Mouse (Mus musculus) frontal cortex, adult 2 months (tissue): ENCODE results near the gene Oaz3. TPM values are rescaled to one million over a fixed set of nuclear protein-coding genes. Genes with fewer than 3 reads are reported as not detected.

Experiments used
- DNase-seq, 2 experiments: peaks; one replicate each; pipeline ENCODE4 v3.0.0; 2022; ENCODE audit warnings: low spot score in 1 of 2; ENCODE audit errors: extremely low spot score in 1 of 2
- polyA plus RNA-seq: library from polyadenylated mRNA; depleted of rRNA; stranded (reverse); fragments of >200 nt; gene quantifications from 2 replicates; pipeline ENCODE4 v1.2.3, GENCODE M21; 2012; rRNA removed

Oaz3 gene
- polyA plus RNA-seq: 0.19 and 0.28 TPM in 2 replicates

DNA sequence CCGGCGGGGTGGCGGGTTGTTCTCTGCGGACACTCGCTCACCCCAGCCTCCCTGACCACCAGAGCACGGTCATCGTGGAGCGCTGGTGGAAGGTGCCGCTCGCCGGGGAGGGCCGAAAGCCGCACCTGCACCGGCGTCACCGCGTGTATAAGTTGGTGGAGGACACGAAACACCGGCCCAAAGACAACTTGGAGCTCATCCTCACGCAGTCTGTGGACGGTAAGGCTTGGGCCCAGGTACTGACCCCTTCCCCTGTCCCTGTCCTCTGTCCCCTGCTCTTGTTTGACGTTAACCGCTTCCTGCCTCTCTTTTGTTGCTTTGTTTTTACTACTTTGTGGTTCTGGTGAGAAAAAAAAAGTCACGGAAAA lies at the start of gene Oaz3:
Gene Oaz3 (minus strand): TSS at position 319 of the 368 bp plus-strand sequence.
- DNase-seq: no peak

DNA sequence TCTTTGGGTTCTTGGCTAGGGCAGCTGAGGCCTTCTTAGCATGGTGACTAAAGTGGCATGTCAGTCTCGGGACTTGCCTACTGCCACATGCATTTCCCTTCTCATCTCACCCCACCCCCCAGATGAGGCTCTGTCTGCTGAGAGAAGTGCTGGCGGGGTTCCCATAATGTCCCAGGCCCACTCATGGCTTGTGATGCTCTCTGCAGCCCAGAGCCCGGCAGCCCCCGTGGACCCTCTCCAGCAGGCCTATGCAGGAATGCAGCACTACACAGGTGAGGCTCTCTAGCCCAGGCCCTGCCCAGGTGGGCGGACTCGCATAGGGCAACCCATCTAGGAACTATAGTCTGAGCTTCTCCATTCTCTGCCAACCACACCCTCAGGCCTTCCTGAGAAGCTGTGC lies 43.9 kb upstream of the Oaz3 start:
- DNase-seq: no peak

DNA sequence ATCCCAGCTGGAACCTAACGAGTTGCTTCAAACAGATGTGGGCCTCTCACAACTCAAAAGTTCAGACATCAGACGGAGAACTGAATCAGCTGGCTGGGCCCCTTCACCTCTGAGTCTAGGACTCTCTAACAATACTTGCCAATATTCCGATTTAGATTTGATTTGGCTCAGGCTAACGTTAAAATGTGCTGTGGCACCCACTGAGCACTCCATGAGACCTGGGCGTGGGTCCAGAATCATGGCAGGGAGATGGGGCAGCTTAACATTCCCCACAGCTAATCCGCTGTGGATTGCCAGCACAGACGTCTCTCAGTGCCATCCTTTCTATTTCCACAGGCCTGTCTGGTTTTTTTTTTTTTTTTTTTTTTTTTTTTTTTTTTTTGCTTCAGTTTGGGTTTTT lies 42.2 kb upstream of the Oaz3 start:
- DNase-seq: no peak

DNA sequence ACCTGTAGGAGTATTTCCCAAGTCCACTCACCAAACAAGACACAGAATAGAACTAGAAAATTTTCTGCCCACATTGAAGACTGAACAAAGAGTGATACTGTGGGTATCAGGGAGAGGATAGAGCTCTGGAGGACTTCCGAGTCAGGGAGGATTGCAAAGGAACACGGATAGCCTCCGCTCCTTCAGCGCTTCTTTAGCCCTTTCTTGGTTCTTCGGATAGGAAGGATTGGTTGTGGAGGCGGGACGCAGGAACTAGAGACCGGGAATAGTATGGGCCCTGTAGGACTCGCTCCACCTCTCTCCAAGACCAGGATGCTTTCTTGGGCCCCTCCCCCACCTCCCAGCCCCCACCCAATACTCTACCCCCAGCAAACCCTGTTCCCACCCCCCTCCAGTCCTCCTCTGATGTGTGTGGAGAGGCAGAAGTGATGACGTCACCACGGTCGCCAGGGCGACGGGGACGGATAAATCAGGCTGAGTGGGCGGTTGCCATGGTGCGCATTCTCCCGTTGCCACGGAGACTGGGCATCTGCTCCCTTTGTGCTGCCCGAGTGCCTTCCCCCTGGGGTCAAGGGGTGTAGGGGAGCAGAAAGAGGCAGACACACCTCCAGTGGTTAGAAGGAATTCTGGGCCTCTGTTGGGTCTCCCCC lies 40.2 kb upstream of the Oaz3 start:
- peak; percentile 96 to 98 for DNase-seq

DNA sequence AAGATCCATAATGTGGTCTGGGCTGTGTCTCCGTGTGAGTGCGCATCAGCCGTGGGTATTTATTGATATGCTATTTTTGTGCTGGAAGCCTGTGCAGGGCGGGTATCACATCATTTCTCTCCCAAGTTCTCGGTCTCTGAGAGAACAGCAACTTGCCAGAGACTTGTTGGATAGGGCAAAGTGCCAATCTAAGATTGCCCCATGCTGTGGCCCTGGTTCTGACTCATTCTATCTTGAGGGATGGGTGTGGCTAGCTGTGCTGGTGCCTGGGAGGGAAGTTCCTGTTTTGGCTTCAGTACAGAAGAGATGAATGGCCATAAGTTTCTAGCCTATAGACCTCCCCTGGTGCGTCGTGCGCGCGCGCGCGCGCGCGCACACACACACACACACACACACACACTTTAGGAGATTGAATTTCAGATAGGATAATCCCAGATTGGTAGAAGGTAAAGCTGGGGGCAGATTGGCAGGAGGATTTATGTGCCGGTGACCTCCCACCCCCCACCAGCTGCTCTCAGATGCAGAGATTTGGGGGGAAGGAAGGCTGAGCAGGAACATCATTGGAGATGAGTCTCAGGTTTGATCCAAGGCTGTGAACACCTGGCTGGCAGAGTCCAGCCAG lies 39.2 kb upstream of the Oaz3 start:
- DNase-seq: no peak

DNA sequence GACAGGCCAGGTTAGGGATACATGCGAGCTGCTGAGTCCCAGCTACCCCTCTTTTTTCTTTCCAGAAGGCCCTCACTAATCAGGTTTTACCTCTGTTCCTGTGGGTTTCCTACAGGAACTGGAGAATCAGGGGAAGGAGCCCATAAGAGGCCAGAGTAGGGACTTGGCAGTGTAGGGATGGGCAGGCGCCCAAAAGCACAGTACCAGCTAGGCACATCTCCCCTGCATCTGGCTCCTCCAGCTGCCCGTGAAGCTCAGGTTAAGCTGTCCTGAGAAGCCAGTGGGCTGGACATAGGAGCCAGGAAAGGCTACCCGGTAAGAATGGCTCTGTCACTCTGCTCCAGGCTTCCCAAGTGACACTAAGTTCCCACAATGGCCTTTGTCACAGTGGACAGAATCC lies 37.7 kb upstream of the Oaz3 start:
- DNase-seq: no peak

DNA sequence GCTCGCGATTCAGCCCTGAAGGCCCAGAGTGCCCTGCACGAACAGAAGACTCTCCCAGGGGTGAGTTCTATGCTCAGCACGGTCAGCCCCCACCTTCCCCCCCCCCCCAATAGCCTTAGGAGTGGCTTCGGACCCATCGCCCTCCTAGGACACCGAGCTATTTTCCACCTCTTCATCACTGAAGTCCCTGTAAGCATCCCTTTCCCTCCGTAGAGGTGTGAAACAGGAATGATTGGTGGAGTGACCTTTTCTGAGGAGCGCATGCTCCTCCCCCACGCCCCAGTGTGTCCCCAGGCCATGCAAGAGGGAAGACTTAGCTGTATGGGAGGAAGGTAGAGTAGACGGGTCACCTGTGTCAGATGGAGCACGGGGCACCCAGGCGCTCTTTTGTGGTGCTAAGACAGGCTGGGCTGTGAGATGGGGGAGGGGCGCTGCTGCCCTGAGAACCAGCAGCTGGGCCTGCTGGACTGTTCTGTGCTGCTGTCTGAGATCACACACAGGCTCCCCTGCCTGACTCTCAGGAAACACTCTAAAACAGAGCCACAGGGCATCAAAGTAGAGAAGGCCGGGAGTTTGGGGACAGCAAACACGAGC lies 36.7 kb upstream of the Oaz3 start, which contains the start of gene Riiad1:
Gene Riiad1 (minus strand): TSS at position 51 of the 594 bp plus-strand sequence.
- DNase-seq: no peak

DNA sequence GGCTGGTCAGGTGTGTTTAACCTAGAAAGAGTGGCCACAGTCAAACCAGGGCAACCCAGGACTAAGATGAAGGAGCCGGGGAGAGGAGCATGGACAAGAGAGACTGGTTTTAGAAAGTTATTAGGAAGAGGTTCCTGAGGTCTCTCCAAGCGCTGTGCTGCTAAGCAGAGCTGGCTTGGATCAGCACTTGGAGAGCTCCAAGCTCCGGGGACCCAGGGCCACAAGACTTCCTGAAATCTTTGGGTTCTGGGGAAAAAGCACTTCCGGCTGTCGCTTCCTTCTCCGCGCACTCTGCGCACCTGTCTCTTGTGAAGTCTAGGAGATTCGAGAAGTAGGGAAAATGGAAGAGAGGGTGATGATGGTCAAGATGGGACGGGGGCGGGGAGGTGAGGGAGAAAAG lies 35.8 kb upstream of the Oaz3 start:
- no peak for DNase-seq

DNA sequence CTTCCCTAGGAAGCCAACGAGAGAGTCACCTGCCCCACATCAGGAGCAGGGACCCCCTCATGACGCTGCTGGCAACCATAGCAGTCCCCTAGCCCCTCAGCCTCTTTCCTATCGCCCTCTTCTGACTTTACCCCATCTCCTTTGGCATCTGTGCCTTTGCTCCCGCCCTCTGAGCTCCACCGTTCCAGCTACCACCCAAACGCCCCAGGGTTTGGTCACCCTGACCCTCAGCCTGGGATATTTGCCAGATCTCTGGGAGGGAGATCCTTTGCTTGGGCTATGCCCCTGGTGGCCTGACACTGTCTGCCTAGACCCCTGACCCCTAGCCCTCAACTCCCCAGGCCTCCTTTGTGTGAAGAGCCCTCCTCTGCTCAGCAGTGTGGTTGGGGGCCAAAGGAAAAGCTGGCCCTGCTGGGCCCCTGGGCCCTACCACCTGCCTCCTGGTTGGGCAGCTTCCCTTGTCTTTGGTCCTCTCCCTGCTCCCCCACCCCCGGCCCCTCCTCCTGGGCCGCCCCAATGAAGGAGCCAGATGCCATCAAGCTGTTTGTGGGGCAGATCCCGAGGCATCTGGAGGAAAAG lies 35.0 kb upstream of the Oaz3 start:
- DNase-seq: no peak

DNA sequence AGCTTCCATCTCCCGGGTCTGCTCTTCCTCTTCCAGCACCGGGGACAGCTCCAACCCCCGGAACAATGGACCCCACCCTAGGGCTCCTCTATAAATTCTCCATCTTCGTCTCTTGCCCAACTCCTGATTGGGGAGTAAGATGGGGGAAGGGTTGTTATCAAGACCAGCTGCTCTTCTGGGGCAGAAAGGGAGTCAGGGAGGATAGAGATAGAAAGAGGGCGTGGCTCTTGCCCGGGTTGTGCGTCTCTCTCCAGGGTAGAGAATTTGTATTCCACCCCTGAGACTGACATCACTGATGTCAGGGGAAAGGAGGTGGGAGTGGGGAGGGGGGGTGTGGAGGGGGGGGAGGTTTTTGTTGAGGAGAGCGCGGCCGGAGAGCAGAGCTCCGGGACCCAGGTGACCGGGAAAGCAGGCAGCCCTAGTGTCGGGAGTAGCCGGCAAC lies 34.3 kb upstream of the Oaz3 start, which contains the start of gene Celf3:
Gene Celf3 (plus strand): TSS at position 315 of the 442 bp plus-strand sequence.
- peak; percentile 73 to 88 for DNase-seq

DNA sequence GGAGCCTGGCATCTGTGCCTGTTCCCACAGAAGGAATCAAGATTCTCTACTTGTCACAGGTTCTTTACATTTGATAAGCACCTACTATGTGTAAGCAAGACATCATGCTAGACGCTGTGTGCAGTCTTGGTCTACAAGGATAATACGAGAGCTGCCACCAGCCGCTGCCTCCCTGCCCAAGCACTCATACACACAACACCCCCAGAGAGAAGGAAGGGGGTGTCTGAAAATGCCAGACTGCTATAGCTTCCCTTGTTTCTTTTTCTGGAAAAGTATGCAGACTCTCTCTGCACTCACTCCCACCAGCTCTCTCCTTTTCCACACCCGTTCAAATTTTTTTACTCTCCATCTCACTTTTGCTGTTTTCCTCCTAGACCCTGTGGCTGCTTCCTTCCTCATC lies 33.7 kb upstream of the Oaz3 start:
- DNase-seq: peak; percentile 79

DNA sequence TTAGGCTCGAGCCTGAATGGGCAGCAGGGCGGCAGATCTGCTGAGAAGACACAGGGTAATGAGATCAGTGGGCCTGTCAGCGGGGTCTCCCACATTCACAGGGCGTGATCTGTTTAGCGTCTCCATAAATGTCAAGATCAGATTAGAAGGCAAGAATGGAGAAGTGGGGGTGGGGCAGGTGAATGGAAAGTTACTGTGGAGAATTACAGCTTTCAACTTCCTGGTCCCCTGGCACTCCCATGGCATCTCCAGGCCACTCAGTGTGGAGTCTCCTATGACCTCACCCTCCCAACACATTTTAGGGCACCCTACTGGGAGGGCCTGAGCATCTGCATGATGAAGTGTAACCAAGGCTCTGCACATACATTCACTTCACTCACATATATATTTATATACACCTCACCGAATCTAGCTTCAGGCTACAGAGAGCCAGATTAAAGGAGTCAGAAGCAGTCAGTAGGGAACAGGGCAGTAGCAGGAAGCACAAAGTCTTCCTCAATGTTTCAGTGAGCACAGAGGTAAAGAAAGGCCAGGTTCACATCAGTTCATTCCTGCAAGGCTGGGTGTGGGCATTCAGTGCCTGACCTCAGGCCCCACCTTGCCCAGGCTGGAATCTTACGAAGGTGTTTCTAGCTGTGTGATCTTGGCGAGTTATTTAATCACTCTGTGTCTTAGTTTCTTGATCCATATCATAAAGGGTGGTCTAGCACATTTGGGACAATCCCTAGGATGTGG lies 32.8 kb upstream of the Oaz3 start:
- DNase-seq: no peak

DNA sequence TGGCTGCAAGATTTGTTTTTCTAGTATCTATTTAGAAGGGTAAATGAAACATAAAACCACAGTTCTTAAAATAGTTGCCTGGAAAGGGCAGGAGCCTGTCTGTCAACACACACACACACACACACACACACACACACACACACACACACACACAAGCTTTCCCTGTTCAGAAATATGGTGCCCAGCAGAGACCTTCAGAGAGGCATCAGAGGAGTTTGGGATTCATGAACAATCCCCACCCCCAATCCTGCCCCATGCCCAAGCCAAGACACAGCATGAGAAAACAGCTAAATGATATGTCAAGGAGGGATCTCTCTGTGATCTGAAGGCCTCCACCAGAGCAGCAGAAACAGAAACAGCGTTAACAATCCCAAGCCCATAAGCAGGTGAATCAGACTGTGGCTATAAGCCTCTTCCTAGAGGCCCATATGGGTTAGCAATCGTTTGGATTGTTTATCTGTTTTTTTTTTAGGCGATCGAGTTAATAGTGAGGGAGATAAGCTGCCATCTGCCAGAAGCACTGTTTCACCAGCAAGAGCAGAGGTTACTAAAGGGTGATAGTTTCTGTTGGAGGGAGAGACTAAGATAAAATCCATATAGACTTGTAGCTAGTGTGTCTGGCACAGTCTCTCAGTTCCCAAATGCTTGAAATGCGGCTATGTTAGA lies 30.0 kb upstream of the Oaz3 start:
- DNase-seq: no peak

DNA sequence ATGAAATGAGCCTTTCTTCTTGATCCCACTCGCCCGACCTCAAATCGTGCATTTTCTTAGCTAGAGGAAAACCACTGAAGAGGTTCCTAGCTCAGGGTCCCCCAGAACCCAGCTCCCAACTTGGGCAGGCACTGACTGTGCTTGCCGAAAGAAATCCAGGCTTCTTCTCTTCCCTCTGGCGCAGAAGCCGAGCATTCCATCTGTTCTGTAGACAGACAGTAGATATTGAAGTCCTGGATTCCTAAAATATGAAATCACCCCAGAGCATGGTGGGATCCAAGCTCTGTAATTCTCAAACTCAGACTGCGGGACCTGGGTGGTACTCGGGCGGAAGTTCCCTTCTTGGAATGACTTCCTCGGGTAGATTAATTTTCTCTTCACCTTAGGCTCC lies 29.4 kb upstream of the Oaz3 start:
- DNase-seq: no peak

DNA sequence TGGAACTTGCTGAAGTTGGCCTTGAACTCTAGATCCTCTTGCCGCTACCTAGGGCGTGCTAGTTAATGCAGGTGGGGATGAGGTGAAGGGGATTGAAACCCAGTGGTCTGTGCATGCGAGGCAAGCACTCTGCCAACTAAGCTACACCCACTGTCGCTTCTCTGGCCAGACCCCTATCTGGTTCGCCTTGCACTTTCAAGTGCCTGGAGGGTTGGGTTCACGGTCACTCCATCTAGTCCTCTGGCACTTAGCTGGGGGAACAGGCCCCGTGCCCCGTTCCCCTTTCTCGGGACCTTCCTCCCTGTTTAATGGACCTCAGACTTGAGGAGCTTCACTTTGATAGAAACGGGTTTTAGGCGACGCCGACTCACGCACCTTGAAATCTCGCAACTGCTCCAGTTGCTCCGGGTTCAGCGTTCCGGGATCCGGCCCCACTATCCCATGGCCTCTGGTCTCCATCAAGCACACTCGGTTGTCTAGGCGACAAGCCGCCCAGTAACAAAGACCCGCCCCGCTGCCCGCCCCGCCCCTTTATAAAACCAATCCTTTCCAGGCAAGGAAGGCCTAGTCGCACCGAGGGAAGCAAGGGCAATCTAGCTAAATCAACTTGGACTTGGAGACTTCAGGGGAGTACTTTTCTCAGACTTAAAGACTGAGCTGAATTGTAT lies 28.9 kb upstream of the Oaz3 start:
- no peak for DNase-seq

DNA sequence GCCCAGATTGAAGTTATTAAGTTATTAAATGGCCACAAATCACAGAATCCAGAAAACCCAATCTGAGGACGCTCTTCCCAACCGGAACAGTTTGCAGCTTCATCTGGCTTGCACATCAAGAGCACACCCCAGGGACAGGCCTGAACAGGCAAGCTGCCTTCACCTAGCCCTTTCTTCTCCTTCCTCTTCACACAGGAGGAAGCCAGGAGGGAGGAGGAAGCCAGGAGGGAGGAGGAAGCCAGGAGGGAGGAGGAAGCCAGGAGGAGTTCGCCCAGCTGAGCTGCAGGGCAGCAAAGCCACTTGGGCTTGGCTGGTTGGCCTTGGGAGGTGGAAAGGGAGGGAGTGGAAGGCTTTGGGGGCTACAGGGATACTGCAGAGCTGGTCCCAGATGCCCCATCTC lies 25.2 kb upstream of the Oaz3 start:
- DNase-seq: no peak

DNA sequence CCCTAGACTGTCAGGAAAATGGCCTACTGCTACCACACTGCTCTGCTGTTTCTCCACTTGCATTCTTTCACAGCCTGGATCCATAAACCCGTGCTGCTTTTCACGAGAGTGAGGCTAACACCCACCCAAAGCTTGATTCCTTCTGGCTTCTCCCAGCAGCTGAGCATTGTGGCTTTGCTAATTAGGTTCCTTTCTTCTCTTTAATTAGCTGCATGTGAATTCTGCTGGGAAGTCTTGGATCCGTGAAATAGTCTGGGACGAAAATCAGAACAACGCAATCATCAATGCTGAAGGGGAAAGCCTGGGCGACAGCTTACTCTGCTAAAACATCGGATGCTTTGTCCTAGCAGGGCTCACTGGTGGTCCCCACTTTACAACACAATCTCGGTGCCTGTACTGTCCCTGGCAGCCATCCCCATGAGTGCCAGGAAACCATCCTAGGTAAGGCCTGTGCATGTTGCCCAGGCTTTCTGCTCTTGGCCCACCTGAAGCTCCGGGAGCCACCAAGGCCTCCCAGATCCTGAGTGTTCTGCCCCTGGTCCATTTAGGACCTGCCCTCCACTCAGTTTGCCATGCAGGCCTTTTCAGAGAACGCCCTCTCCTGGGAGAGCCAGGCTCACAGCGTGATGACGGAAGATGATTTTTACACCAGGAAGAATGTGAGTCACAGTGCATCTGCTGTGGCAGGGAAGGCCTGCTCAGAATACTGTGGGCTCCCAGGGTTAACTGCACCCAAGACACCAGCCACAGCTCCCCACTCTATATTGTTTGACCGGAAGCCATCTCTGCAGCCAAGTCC lies 22.1 kb upstream of the Oaz3 start:
- peak; percentile 66 to 83 for DNase-seq

DNA sequence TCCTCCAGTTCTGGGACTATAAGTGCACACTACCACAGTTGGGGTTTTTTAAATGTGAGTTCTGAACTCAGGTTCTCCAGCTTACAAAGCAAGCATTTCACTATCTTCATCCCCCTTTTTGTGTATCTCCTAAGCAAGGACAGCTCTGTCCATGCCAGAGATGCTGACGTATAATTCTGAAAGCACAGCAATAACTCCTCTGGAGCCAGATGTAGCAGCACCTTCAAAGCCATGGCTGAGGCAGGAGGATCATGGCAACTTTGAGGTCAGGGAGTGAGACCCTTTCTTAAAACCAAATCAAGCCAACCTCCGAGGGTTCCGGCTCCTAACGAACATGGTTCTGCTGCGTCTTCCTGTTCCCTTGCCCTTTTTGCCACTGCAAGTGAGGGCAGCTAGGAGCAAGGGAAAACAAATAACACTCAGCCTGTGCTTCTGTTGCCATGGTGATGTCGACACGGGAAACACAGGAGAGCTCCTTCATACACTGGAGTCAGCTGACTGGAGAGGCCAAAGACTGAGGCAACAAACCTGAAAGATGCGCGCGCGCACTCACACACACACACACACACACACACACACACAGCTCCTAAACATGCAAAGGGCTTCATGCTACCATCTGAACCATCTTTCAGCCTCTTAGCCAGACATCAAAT lies 20.3 kb upstream of the Oaz3 start:
- no peak for DNase-seq

DNA sequence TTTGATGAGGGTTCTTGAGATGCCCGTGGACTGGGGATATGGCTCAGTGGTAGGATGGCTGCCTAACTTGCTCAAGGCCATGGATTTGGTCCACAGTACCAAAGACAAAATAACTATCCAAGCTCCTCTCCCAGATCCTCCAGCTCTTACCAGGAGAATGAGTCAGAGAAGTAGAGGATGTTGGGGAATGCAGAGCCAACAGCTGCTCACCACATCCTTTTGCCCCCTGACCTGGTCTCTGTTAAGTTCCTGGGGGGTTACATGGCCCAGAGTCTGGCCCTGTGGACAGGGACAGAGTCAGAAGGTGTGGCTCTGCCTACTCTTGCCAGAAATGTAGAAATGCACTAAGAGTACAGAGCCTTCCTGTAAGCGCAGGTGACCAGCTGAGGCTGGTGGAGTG lies 16.1 kb upstream of the Oaz3 start:
- DNase-seq: no peak
